ENCODE assay signal across 11 mouse cellular contexts in the genomic region with DNA sequence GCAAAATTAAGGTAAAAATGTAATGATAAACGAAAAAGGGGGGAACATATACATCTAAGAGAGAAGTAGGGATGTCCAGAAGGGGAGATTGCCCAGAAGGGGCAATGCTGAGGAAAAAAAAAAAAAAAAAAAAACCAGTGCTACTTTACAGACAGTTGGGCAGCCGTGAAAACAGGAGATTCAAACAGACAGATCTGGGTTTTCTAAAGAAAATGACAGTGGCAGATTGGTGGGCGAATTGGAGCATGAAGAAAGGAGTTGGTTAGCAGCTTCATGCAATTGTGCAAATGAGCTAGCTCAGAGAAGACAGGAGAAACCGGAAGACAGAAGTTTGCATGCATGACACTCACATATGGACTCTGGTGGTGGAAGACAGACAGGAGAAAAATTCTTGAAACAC.
"Had no signal": no experiment of that assay in that cellular context is flagged by ENCODE, and none has a peak within 500 bp of the region (broad histone marks: within the 10 kb centered on the region; RNA-seq: fewer than 3 reads in every experiment).

No protein-coding gene starts in this region.

- DNase-seq: gastrocnemius, postnatal 14 days; gastrocnemius, postnatal 36 days; heart, adult 18-20 months; heart, postnatal 10 days; kidney, adult 18-20 months; kidney, adult 8-10 months; kidney, postnatal 10 days; kidney, postnatal 25 days; kidney, postnatal 4 days; liver; liver, embryonic 13.5 days had no signal
